Mouse (Mus musculus): ENCODE data around the gene Omt2a. TPM values are rescaled to one million over a fixed set of nuclear protein-coding genes. Genes with fewer than 3 reads are reported as not detected.

Omt2a gene
- not detected for polyA plus RNA-seq (2017; shearing (Covaris generic))

GRCm38 (mm10) chr9:78314696-78315095 is at the start of gene Omt2a:
Omt2a (minus strand) TSS chr9:78314796.

GRCm38 (mm10) chr9:78355611-78356010 is 41.0 kb upstream of the Omt2a start, which contains the start of gene Gsta2:
Gsta2 (minus strand) TSS chr9:78355788.

GRCm38 (mm10) chr9:78327289-78327688 is 12.7 kb upstream of the Omt2a start, which contains the start of gene Omt2b:
Omt2b (plus strand) TSS chr9:78327589.

DNA sequence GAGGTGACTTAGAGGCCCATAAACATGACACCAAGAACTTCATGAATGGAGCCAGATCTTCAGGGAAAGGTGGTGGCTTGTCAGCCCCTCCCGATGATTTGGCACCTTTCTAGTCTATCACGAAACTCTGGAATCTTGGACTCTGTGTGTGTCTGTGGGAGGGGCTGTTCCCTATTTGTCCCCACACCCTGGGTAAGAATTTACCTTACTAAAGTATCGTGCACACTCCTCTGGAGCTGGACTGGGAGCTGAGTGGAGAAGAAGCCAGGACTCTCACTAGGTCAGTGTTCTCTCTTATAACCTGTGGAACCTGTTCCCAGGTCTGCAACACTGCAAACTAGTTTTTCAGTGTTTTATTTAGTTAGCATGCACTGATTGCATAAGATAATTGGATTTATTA is 24.9 kb downstream of the Omt2a start, which contains the start of gene Gm10639:
TSS of gene Gm10639 (plus strand) at position 201 of the 400 bp plus-strand sequence.

Other genes with a start within 250 kb of the Omt2a start
- gene Fbxo9, start 205.7 kb downstream of the Omt2a start, polyA plus RNA-seq (2017; shearing (Covaris generic)) = 54.4 TPM
- gene Ick, start 205.6 kb downstream of the Omt2a start, polyA plus RNA-seq (2017; shearing (Covaris generic)) = 8.4 TPM
- gene Gsta4, start 132.0 kb downstream of the Omt2a start, polyA plus RNA-seq (2017; shearing (Covaris generic)) = 2.4 TPM
- gene Gsta1, start 84.1 kb downstream of the Omt2a start, polyA plus RNA-seq (2017; shearing (Covaris generic)) = not detected
- gene Gm3776, start 57.7 kb downstream of the Omt2a start, polyA plus RNA-seq (2017; shearing (Covaris generic)) = not detected
- not detected for gene Gm10639, start 24.9 kb downstream of the Omt2a start, polyA plus RNA-seq (2017; shearing (Covaris generic))
- gene Omt2b, start 12.8 kb upstream of the Omt2a start, polyA plus RNA-seq (2017; shearing (Covaris generic)) = not detected
- gene Gsta2, start 41.0 kb upstream of the Omt2a start, polyA plus RNA-seq (2017; shearing (Covaris generic)) = not detected
- not detected for gene Dppa5a, start 53.4 kb upstream of the Omt2a start, polyA plus RNA-seq (2017; shearing (Covaris generic))
- gene Ooep, start 63.9 kb upstream of the Omt2a start, polyA plus RNA-seq (2017; shearing (Covaris generic)) = not detected
- gene Ddx43, start 81.0 kb upstream of the Omt2a start, polyA plus RNA-seq (2017; shearing (Covaris generic)) = 6.7 TPM
- gene Cgas, start 128.4 kb upstream of the Omt2a start, polyA plus RNA-seq (2017; shearing (Covaris generic)) = 2.5 TPM
- 17.3 TPM for gene Mto1, start 133.4 kb upstream of the Omt2a start, polyA plus RNA-seq (2017; shearing (Covaris generic))
- 1.2 TPM for gene Gm17324, start 134.0 kb upstream of the Omt2a start, polyA plus RNA-seq (2017; shearing (Covaris generic))
- gene Eef1a1, start 174.4 kb upstream of the Omt2a start, polyA plus RNA-seq (2017; shearing (Covaris generic)) = 4,652 TPM